Mouse (Mus musculus) embryo, embryonic 10.5 days (tissue): ENCODE results near the gene Wap.

Experiments
- DNase-seq: peaks from one replicate; pipeline ENCODE4 v3.0.0-alpha.2; 2015; ENCODE audit warnings: low spot score

The Wap gene

DNA sequence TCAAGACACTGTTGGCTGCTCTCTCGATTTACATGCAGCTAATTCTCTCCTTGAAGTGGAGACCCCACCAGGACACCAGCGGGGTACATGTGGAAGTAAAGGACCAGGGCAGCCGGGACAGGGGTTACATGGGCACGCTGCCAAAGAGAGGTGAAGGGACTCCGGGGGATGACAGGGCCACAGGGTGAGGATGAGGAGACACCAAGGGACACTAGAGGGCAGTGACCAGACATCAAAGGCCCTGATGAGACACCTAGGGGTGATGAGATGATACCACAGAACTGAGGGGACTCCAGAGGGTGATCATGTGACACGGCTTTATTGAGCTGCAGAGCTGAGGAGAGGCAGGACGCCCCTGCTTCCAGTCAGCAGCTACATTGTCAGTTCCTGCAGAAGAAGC is 40.9 kb downstream of the Wap start:
- DNase-seq = no peak

GRCm38 (mm10) chr11:6596616-6597015 is 41.8 kb downstream of the Wap start:
- DNase-seq = no peak

- DNase-seq = no peak
Observed at GRCm38 (mm10) chr11:6596205-6596604, 42.2 kb downstream of the Wap start.

- DNase-seq = no peak
Observed at GRCm38 (mm10) chr11:6595339-6595738, 43.1 kb downstream of the Wap start.

GRCm38 (mm10) chr11:6594845-6595244 is 43.6 kb downstream of the Wap start:
- DNase-seq = no peak

DNA sequence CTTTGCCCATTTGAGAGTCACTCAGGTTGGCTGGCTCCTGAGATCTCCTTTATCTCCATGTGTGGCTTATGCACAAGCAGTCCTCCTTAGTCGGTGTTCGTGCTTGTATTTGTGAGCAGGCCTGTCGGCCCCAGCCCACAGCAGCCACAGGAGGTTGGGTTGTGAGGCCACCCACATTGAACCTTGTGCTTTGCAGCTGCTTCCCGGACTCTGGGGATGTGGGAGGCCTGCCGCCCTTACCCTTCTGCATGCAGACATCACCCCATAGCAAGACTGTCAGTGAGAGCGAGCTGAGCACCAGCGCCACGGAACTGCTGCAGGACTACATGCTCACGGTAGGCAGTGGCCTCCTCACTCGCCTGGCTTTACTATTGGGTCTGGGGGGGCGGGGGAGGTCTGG is 45.0 kb downstream of the Wap start:
- no peak for DNase-seq

DNA sequence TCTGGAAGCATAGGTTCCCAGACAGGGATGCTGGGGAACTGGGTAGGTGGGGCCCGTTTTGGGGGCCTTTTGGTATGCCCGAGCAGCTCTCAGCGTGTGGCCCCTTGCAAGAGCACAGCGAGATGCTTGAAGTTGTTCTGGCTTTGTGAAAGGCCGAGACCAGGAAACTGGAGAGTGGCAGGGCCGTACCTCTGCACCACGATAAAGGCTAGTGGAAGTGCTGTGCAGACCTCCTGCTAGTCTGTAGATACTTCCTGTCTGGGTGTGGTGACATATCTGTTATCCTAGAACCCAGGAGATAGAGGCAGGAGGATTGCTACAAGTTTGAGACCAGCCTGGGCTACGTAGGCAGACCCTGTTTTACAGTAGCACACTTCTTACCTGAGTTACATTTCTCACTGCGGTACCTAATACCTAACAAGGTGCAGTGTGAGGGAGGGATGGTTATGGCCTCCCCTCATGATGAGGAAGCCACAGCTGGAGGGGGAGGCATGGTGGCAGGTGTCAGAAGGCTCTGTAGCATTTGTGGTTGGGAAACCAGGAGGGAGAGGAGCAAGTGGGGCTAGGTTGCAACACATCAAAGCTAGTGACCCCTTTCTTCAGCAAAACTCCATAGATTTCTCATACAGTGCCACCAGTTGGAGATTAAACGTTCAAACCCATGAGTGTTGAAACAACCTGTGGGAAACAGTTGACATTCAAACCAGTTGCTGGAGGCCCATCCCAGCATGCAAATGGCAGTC is 47.3 kb downstream of the Wap start:
- no peak for DNase-seq

DNA sequence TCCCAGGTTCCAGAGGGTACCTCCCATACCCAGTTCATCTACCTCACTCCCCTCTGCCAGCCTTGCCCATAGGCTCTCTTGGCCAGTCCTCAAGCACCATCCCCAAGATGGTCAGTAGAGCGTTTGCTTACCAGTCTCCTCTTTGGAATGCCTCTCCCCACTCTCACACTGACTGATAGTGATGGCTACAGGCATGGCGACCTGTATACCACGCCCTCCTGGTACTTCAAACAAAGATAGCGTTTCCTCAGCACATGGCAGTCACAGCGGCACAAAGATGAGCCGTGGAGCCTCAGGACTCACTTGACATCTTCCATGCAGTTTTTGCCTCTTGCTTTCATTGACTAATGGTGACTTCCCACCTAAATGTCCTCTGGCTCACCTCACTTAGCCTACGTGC is 48.6 kb downstream of the Wap start:
- no peak for DNase-seq

GRCm38 (mm10) chr11:6588295-6588694 is 50.1 kb downstream of the Wap start:
- DNase-seq = no peak

DNA sequence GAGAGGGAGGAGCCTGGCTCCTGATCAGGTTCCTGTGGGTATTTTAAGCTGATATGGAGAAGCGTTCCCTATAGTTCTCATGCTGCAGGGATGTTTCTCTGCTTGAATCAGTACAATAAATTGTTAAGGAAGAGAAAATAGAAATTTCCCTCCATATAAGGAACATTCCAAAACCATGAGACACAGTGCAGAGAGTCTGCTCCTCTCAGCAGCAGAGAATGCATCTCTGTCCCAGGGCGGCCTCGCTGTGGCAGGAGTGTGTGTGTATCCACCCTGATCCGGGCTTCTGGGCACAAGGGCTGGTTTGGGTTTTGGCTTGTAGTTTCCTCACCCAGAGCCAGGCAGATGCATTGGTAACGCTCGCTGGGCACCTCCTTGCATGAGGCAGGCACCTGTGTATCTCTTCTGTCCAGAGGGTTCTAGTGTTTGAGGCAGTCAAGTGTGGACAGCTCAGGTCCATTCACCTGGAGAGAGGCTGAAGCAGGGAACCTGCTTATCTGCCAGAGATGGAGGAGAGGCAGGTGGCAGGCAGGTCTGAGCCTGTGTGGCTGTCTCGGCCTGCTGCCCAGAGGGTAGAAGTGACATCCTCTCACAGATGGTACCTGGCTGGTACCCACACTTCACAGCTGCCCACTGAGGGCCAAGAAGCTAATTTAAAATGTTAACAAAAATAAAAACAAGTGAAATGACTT is 51.0 kb downstream of the Wap start:
- DNase-seq = no peak

DNA sequence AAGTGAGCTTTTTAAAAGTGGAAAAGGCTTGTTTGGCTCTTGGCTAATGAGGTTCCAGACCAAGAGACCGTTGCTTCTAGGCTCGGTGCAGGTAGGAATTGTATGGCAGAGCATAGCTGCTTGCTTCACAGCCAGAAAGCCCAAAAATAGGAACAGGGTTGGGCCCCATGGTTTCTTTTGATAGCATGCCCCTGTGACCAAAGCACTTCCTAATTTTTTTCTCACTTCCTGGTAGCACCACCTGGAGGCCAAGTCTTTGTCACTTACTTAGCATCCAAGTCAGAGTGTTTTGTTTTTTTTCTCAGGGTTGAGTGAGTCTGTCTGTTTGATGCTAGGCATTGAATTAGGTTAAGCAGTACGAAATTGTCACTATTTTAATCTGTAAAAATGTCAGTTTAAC is 51.8 kb downstream of the Wap start:
- DNase-seq = no peak

DNA sequence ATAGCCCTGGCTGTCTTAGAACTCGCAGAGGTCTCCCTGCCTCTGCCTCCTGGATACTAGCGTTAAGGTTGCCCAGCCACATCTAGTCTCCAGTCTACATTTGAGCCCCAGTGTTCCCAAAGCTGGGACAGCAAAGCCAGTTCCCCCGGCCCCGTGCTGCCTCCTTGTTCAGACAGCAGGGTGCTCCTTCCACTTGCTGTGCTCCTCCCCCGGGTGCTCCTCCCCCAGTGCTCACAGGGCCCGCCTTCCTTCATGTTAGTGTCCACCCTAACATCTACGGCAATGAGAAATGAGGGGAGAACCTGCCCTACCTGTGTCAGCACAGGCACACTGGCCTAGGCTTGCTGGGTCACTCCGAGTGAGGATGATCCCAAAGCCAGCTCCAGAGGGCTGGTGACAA is 52.7 kb downstream of the Wap start:
- no peak for DNase-seq
